Mouse (Mus musculus) adrenal gland, postnatal 0 days (tissue): Measurements from ENCODE around the gene Ppp1r32. TPM values are rescaled to one million over a fixed set of nuclear protein-coding genes. Genes with fewer than 3 reads are reported as not detected.

Experiments
- polyA plus RNA-seq: library from polyadenylated mRNA; unstranded; fragments of >200 nt; fragmentation: Nextera tagmentation; extraction: Ambion mirVana; gene quantifications from 2 replicates; pipeline ENCODE4 v1.2.1, GENCODE M21; 2015

Ppp1r32 gene
- not detected in 2 replicates for polyA plus RNA-seq

GRCm38 (mm10) chr19:10482703-10483102 is at the start of gene Ppp1r32:
Gene Ppp1r32 (minus strand): TSS chr19:10482928.

GRCm38 (mm10) chr19:10525910-10526309 is 43.2 kb upstream of the Ppp1r32 start, which contains the start of gene Sdhaf2:
Gene Sdhaf2 (minus strand): TSS chr19:10526142.

GRCm38 (mm10) chr19:10525106-10525901 is 42.6 kb upstream of the Ppp1r32 start, which contains the start of gene Cpsf7:
Gene Cpsf7 (plus strand): TSS chr19:10525266.

GRCm38 (mm10) chr19:10456752-10457483 is 25.8 kb downstream of the Ppp1r32 start, which contains the start of gene Lrrc10b:
Gene Lrrc10b (minus strand): TSS chr19:10457473.

Other genes starting within 250 kb of the Ppp1r32 start
- 3.1 and 4.0 TPM in 2 replicates for gene Myrf, start 242.2 kb downstream of the Ppp1r32 start, polyA plus RNA-seq
- 1.7 and 2.6 TPM in 2 replicates for gene Dagla, start 178.1 kb downstream of the Ppp1r32 start, polyA plus RNA-seq
- gene Syt7, start 93.8 kb downstream of the Ppp1r32 start, polyA plus RNA-seq: 5.5 and 7.3 TPM in 2 replicates
- gene Lrrc10b, start 25.5 kb downstream of the Ppp1r32 start, polyA plus RNA-seq: 0.65 and 1.9 TPM in 2 replicates
- 22.1 and 25.6 TPM in 2 replicates for gene Cpsf7, start 42.3 kb upstream of the Ppp1r32 start, polyA plus RNA-seq
- 57.9 and 63.1 TPM in 2 replicates for gene Sdhaf2, start 43.2 kb upstream of the Ppp1r32 start, polyA plus RNA-seq
- 32.8 and 45.4 TPM in 2 replicates for gene Tmem216, start 73.3 kb upstream of the Ppp1r32 start, polyA plus RNA-seq
- gene Cyb561a3, start 94.2 kb upstream of the Ppp1r32 start, polyA plus RNA-seq: 13.8 and 18.1 TPM in 2 replicates
- 22.6 and 28.9 TPM in 2 replicates for gene Tmem138, start 94.4 kb upstream of the Ppp1r32 start, polyA plus RNA-seq
- gene Ddb1, start 122.4 kb upstream of the Ppp1r32 start, polyA plus RNA-seq: 131 and 176 TPM in 2 replicates
- 15.3 and 15.4 TPM in 2 replicates for gene Tkfc, start 122.7 kb upstream of the Ppp1r32 start, polyA plus RNA-seq
- gene Vwce, start 151.3 kb upstream of the Ppp1r32 start, polyA plus RNA-seq: 0.79 and 1.2 TPM in 2 replicates
- gene Pga5, start 195.1 kb upstream of the Ppp1r32 start, polyA plus RNA-seq: 2.2 and 49.2 TPM in 2 replicates
- gene Vps37c, start 205.8 kb upstream of the Ppp1r32 start, polyA plus RNA-seq: 21.1 and 25.3 TPM in 2 replicates